Mouse (Mus musculus): ENCODE measurements around the gene Gfi1. TPM values are rescaled to one million over a fixed set of nuclear protein-coding genes. Genes with fewer than 3 reads are reported as not detected.

Gfi1 gene
- total and polyA plus RNA-seq, 3 experiments = 0.99 to 1.5 (median 1.4) TPM

DNA sequence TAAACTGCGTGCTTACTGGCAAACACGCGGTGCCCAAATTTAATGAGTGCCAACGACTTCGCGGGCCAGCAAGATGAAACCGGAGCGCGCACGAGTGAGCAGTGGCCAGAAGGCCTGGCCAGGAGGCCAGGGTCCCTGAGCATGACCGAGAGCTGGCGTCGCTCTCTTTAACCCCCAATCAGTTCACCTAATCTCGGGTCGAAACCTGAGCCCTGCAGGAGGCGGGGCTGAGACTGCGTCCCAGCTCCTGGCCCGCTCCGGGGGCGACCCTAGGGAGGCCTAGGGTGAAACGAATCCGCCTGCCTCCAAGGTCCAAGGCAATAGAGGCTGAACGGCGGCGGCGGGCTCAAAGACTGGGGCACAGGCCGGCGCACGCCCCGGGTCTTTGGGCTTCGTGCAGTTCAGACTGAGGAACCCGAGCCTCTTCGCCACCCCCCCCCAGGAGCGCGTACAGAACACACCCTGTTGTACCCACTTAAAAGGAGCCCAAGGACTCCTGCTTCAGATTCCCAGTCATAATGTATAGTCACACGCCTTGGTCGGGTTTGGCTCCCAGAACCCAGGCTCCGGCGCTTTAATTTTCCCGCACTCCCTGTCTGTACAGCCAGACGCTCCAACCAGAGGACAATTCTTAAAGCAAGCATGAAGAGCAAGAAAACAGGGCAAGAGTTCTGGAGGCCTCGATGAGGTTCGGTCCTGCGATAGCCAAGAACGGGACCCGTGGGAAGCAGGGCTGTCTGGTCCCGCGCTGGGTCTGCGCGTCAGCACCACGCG lies 988 bp downstream of the Gfi1 start:
- no peaks in the 10 kb centered on the region for H3K27me3 ChIP-seq (replicated peaks)
- peak overlapping the region in 2 of 3 experiments; percentile 44 to 58 for H3K4me3 ChIP-seq (replicated peaks in 1 of 3; ENCODE audit: low read depth in 2 of 3, low read length in 2 of 3, poor library complexity in 1 of 3)
- H3K4me1 ChIP-seq (ENCODE audit: control insufficient read depth in 1 of 2, insufficient read depth in 2 of 2) = peaks cover 4 to 32% of the 10 kb centered on the region in 2 experiments; a peak in 3 of 4 replicates
- H3K36me3 ChIP-seq (replicated peaks in 1 of 2; ENCODE audit: control insufficient read depth in 1 of 2, insufficient read depth in 1 of 2, low read length in 1 of 2) = peaks cover 7 to 31% of the 10 kb centered on the region in 2 experiments
- no peak overlapping the region for H3K9ac ChIP-seq (ENCODE audit: insufficient read depth, low read depth)
- H3K27ac ChIP-seq (ENCODE audit: insufficient read depth, low read depth) = peak overlapping the region; percentile 52
- TF ChIP-seq MAFK (IDR thresholded peaks at IDR 0.05; ENCODE audit: insufficient replicate concordance, low read length) (no peak), CTCF (conservative IDR thresholded peaks at IDR 0.05 in 1 of 2, IDR thresholded peaks at IDR 0.05 in 1 of 2; ENCODE audit: low read depth in 2 of 2, low read length in 2 of 2) (no peak), TCF12 (IDR thresholded peaks at IDR 0.05; ENCODE audit: low read depth, low read length) (no peak), EP300 (IDR thresholded peaks at IDR 0.05; ENCODE audit: low read length) (no peak), BHLHE40 (IDR thresholded peaks at IDR 0.05; ENCODE audit: low read depth, low read length) (no peak), CHD1 (IDR thresholded peaks at IDR 0.05; ENCODE audit: low read depth, low read length) (no peak), NELFE (IDR thresholded peaks at IDR 0.05; ENCODE audit: low read depth, low read length) (no peak)
- dilution Hi-C loops (cut with MboI; ENCODE audit: extremely low pct_ligation_motif_present, extremely low pct_unique_long_range_greater_than_20kb, low sequenced_read_pairs) (no loop called here), in situ Hi-C loops (cut with MboI; ENCODE audit: low pct_ligation_motif_present, low pct_unique_long_range_greater_than_20kb, low sequenced_read_pairs) (no loop called here)
- H3K4me2 ChIP-seq (ENCODE audit: insufficient read depth, low read depth, poor library complexity, severe bottlenecking) = no peak overlapping the region
- DNase-seq (ENCODE audit: extremely low read depth) = no peak
- no peaks in the 10 kb centered on the region for H3K79me2 ChIP-seq (replicated peaks; ENCODE audit: control insufficient read depth, extremely low read depth, insufficient read depth, poor library complexity, severe bottlenecking)
- peaks cover 42% of the 10 kb centered on the region for H3K9me3 ChIP-seq (replicated peaks; ENCODE audit: low read length)

- Histone ChIP-seq H3K4me3 (replicated peaks in 1 of 3; ENCODE audit: low read depth in 2 of 3, low read length in 2 of 3, poor library complexity in 1 of 3) (no peak overlapping the region), H3K36me3 (replicated peaks in 1 of 2; ENCODE audit: control insufficient read depth in 1 of 2, insufficient read depth in 1 of 2, low read length in 1 of 2) (peaks cover 7 to 33% of the 10 kb centered on the region in 2 experiments), H3K9me3 (replicated peaks; ENCODE audit: low read length) (peaks cover 42% of the 10 kb centered on the region), H3K4me2 (ENCODE audit: insufficient read depth, low read depth, poor library complexity, severe bottlenecking) (no peak overlapping the region), H3K27me3 (replicated peaks) (no peaks in the 10 kb centered on the region), H3K27ac (ENCODE audit: insufficient read depth, low read depth) (no peak overlapping the region), H3K79me2 (replicated peaks; ENCODE audit: control insufficient read depth, extremely low read depth, insufficient read depth, poor library complexity, severe bottlenecking) (no peaks in the 10 kb centered on the region), H3K4me1 (ENCODE audit: control insufficient read depth in 1 of 2, insufficient read depth in 2 of 2) (peaks cover 4 to 36% of the 10 kb centered on the region in 2 experiments; a peak in 3 of 4 replicates), H3K9ac (ENCODE audit: insufficient read depth, low read depth) (no peak overlapping the region)
- in situ Hi-C loops (cut with MboI; ENCODE audit: low pct_ligation_motif_present, low pct_unique_long_range_greater_than_20kb, low sequenced_read_pairs) (no loop called here), dilution Hi-C loops (cut with MboI; ENCODE audit: extremely low pct_ligation_motif_present, extremely low pct_unique_long_range_greater_than_20kb, low sequenced_read_pairs) (no loop called here)
- no peak for DNase-seq (ENCODE audit: extremely low read depth)
- TF ChIP-seq ETS1 (conservative IDR thresholded peaks at IDR 0.05; ENCODE audit: low read depth, low read length) (no peak), TBP (conservative IDR thresholded peaks at IDR 0.05; ENCODE audit: low read depth, low read length) (no peak), RAD21 (IDR thresholded peaks at IDR 0.05; ENCODE audit: low read depth, low read length) (no peak), MAZ (IDR thresholded peaks at IDR 0.05; ENCODE audit: low read depth, low read length) (no peak), EP300 (IDR thresholded peaks at IDR 0.05; ENCODE audit: low read length) (no peak), TCF12 (IDR thresholded peaks at IDR 0.05; ENCODE audit: low read depth, low read length) (no peak), USF1 (IDR thresholded peaks at IDR 0.05; ENCODE audit: low read depth, low read length) (no peak), POLR2A (IDR thresholded peaks at IDR 0.05; ENCODE audit: low read depth, low read length) (no peak), UBTF (IDR thresholded peaks at IDR 0.05; ENCODE audit: low read depth, low read length) (no peak), SMC3 (IDR thresholded peaks at IDR 0.05; ENCODE audit: low read depth, low read length) (no peak), NRF1 (IDR thresholded peaks at IDR 0.05; ENCODE audit: low read depth, low read length) (no peak), USF2 (conservative IDR thresholded peaks at IDR 0.05; ENCODE audit: low read depth, low read length) (no peak), MYC (IDR thresholded peaks at IDR 0.05; ENCODE audit: low read depth, low read length) (no peak), MEF2A (IDR thresholded peaks at IDR 0.05; ENCODE audit: borderline replicate concordance, low read depth, low read length) (no peak), ZMIZ1 (IDR thresholded peaks at IDR 0.05; ENCODE audit: low read depth, low read length) (no peak), E2F4 (IDR thresholded peaks at IDR 0.05; ENCODE audit: insufficient replicate concordance, low read depth, low read length) (no peak)
These were observed 2.0 kb downstream of the Gfi1 start for GRCm38 (mm10) chr5:107723541-107724511.

All from CH12.LX (cell line).